Mouse (Mus musculus) ES-Bruce4 (cell line): ENCODE data around the gene Car11.

ENCODE experiments used
- CTCF ChIP-seq: IDR thresholded peaks from one replicate; pipeline ENCODE4 v1.8.1; 2011; ENCODE audit warnings: low read depth, low read length
- POLR2A ChIP-seq: IDR thresholded peaks from one replicate; pipeline ENCODE4 v1.8.1; 2011; ENCODE audit warnings: low read length; ENCODE audit not compliant: insufficient read depth

GRCm38 (mm10) chr7:45750162-45750561, 50.5 kb downstream of the Car11 start:
- TF ChIP-seq CTCF, result no peak
- no peak for TF ChIP-seq POLR2A
